Mouse (Mus musculus) yolk sac, embryonic 10.5 days (tissue): ENCODE results near the gene Taok3.

Experiments
- DNase-seq: peaks from one replicate; pipeline ENCODE4 v3.0.0-alpha.2; 2017; ENCODE audit warnings: low spot score

Taok3 gene

GRCm38 (mm10) chr5:117303691-117304579 lies 184.0 kb downstream of the Taok3 start:
- no peak for DNase-seq

- DNase-seq = no peak
Observed at GRCm38 (mm10) chr5:117304947-117305346, 185.0 kb downstream of the Taok3 start.

GRCm38 (mm10) chr5:117305754-117306153 lies 185.8 kb downstream of the Taok3 start:
- DNase-seq = no peak

GRCm38 (mm10) chr5:117306826-117307225 lies 186.9 kb downstream of the Taok3 start:
- DNase-seq = no peak

- peak; percentile 36 for DNase-seq
Observed at GRCm38 (mm10) chr5:117307699-117308098, 187.8 kb downstream of the Taok3 start.

GRCm38 (mm10) chr5:117313420-117313819 lies 193.5 kb downstream of the Taok3 start:
- no peak for DNase-seq

- no peak for DNase-seq
Observed at GRCm38 (mm10) chr5:117313909-117314308, 194.0 kb downstream of the Taok3 start.

- no peak for DNase-seq
Observed at GRCm38 (mm10) chr5:117314587-117315428, 194.9 kb downstream of the Taok3 start.

- DNase-seq = peak; percentile 68
Observed at GRCm38 (mm10) chr5:117318741-117319629, 199.1 kb downstream of the Taok3 start, which contains the start of gene Vsig10. Vsig10 (plus strand) TSS chr5:117319083.

GRCm38 (mm10) chr5:117323751-117324150 lies 203.8 kb downstream of the Taok3 start:
- DNase-seq = no peak
